In genomic region chr3:129535444-129535843, GRCm38 (mm10) we compare ENCODE assay signal across 8 mouse cellular contexts. TPM values are rescaled to one million over a fixed set of nuclear protein-coding genes. Genes with fewer than 3 reads are reported as not detected.
DNase-seq lines count a peak whose midpoint lies in the region; ATAC-seq and TF ChIP-seq lines count a peak whose summit lies in the region.

No protein-coding gene starts in this region.

- TF ChIP-seq POLR2A in embryonic fibroblast, embryonic 13.5 days (IDR thresholded peaks at IDR 0.05; ENCODE audit: low read depth, low read length), result no peak

- ATAC-seq in lung, embryonic 14.5 days (ENCODE audit: insufficient read depth), result no peak
- ATAC-seq in limb, embryonic 13.5 days (ENCODE audit: low FRiP score, low read depth), result no peak
- no peak for ATAC-seq in neural tube, embryonic 15.5 days (ENCODE audit: low FRiP score)

- 17% methylated on average over 6 of the region's 6 CpGs for WGBS in lung, embryonic 14.5 days
- WGBS in limb, embryonic 13.5 days, result 8% methylated on average over 6 of the region's 6 CpGs
- 14% methylated on average over 6 of the region's 6 CpGs for WGBS in neural tube, embryonic 15.5 days

- peak overlapping the region; percentile 35; the same call in 1 of the 2 replicates for H3K4me3 ChIP-seq in lung, embryonic 14.5 days (ENCODE audit: low read depth, low read length)
- peak overlapping the region; percentile 35 for H3K4me3 ChIP-seq in embryonic fibroblast, embryonic 13.5 days (ENCODE audit: insufficient read depth, low read length)
- peak overlapping the region; percentile 83 for H3K4me3 ChIP-seq in limb, embryonic 13.5 days
- peak overlapping the region; percentile 61 for H3K4me3 ChIP-seq in neural tube, embryonic 15.5 days (replicated peaks)

- peak overlapping the region; percentile 83 for H3K4me2 ChIP-seq in lung, embryonic 14.5 days
- peak overlapping the region; percentile 77 for H3K4me2 ChIP-seq in limb, embryonic 13.5 days (replicated peaks)
- H3K4me2 ChIP-seq in neural tube, embryonic 15.5 days, result peak overlapping the region; percentile 71

- no peak for DNase-seq in lung, embryonic 14.5 days
- DNase-seq in lung, postnatal 36 days, result no peak
- DNase-seq in ovary, adult 18-20 months (ENCODE audit: low spot score), result no peak
- no peak for DNase-seq in lung, postnatal 25 days (ENCODE audit: low spot score)
- DNase-seq in layer of hippocampus, postnatal 36 days, result no peak

- peak overlapping the region; percentile 93 for H3K27ac ChIP-seq in lung, embryonic 14.5 days (ENCODE audit: low read depth)
- H3K27ac ChIP-seq in embryonic fibroblast, embryonic 13.5 days (ENCODE audit: insufficient read depth, low read length), result peak overlapping the region; percentile 97
- H3K27ac ChIP-seq in limb, embryonic 13.5 days, result peak overlapping the region; percentile 97
- peak overlapping the region; percentile 97 for H3K27ac ChIP-seq in neural tube, embryonic 15.5 days (replicated peaks)

- no peaks in the 10 kb centered on the region for H3K9me3 ChIP-seq in lung, embryonic 14.5 days (ENCODE audit: low read depth, low read length)
- no peaks in the 10 kb centered on the region for H3K9me3 ChIP-seq in limb, embryonic 13.5 days
- no peaks in the 10 kb centered on the region for H3K9me3 ChIP-seq in neural tube, embryonic 15.5 days (replicated peaks)

- no peaks in the 10 kb centered on the region for H3K27me3 ChIP-seq in lung, embryonic 14.5 days (ENCODE audit: insufficient read depth, low read length)
- H3K27me3 ChIP-seq in limb, embryonic 13.5 days, result no peaks in the 10 kb centered on the region
- H3K27me3 ChIP-seq in neural tube, embryonic 15.5 days (replicated peaks), result no peaks in the 10 kb centered on the region

- no peak for TF ChIP-seq CTCF in lung, embryonic 14.5 days (IDR thresholded peaks at IDR 0.05; ENCODE audit: low read depth)
- TF ChIP-seq CTCF in embryonic fibroblast, embryonic 13.5 days (IDR thresholded peaks at IDR 0.05; ENCODE audit: borderline replicate concordance, insufficient read depth, low read length), result no peak

- H3K4me1 ChIP-seq in lung, embryonic 14.5 days (ENCODE audit: insufficient read depth), result peaks cover 15% of the 10 kb centered on the region
- peaks cover 7% of the 10 kb centered on the region for H3K4me1 ChIP-seq in embryonic fibroblast, embryonic 13.5 days (ENCODE audit: control insufficient read depth, insufficient read depth, low read length)
- H3K4me1 ChIP-seq in limb, embryonic 13.5 days, result peaks cover 36% of the 10 kb centered on the region
- H3K4me1 ChIP-seq in neural tube, embryonic 15.5 days, result peaks cover 44% of the 10 kb centered on the region

- H3K36me3 ChIP-seq in lung, embryonic 14.5 days (ENCODE audit: insufficient read depth), result no peaks in the 10 kb centered on the region
- H3K36me3 ChIP-seq in limb, embryonic 13.5 days, result no peaks in the 10 kb centered on the region
- no peaks in the 10 kb centered on the region for H3K36me3 ChIP-seq in neural tube, embryonic 15.5 days

- peak overlapping the region; percentile 58 for H3K9ac ChIP-seq in lung, embryonic 14.5 days
- peak overlapping the region; percentile 73 for H3K9ac ChIP-seq in limb, embryonic 13.5 days
- H3K9ac ChIP-seq in neural tube, embryonic 15.5 days (replicated peaks), result peak overlapping the region; percentile 96

RNA-seq across cellular contexts. Expression of gene Elovl6, which starts 3.3 kb away (rescaled TPM):
- 21.2 and 21.8 TPM in 2 replicates for polyA plus RNA-seq in lung, embryonic 14.5 days (2014; fragmentation: Nextera tagmentation; extraction: Ambion mirVana)
- polyA plus RNA-seq in embryonic fibroblast, embryonic 13.5 days (2011; ENCODE audit: insufficient read length, low read depth, missing spikeins), result 30.2 and 37.9 TPM in 2 replicates
- polyA plus RNA-seq in limb, embryonic 13.5 days (2015; fragmentation: Nextera tagmentation; extraction: Ambion mirVana), result 30.8 and 33.4 TPM in 2 replicates
- polyA plus RNA-seq in neural tube, embryonic 15.5 days (2015; fragmentation: Nextera tagmentation; extraction: Ambion mirVana), result 41.6 and 43.7 TPM in 2 replicates
- total RNA-seq in layer of hippocampus, postnatal 36 days (2021), result 10 to 100 TPM; 37.4 to 38.2 TPM
